Mouse (Mus musculus) stomach, embryonic 16.5 days (tissue): ENCODE measurements around the gene Mrpl4. TPM values are rescaled to one million over a fixed set of nuclear protein-coding genes. Genes with fewer than 3 reads are reported as not detected.

Experiments used
- microRNA counts: library from miRNA; unstranded; fragments of <30 nt; microRNA quantifications from one replicate; lab custom pipeline; 2016
- microRNA-seq: library from miRNA; unstranded; fragments of <30 nt; microRNA quantifications from one replicate; pipeline ENCODE4, GENCODE M21; 2016
- polyA plus RNA-seq: library from polyadenylated mRNA; unstranded; fragments of >200 nt; fragmentation: Nextera tagmentation; extraction: Ambion mirVana; gene quantifications from 2 replicates; pipeline ENCODE4 v1.2.1, GENCODE M21; 2015

Mrpl4 gene
- polyA plus RNA-seq, 1 experiment from 2014 or later: 131 TPM

MicroRNAs within 50 kb of the gene (microRNA counts, 519-probe panel; counts per million panel counts)
- 2,861 counts per million, percentile 65 among the panel's probes with 10 or more counts for microRNA mmu-miR-1900 (lab: Ali Mortazavi, UCI)

Small RNA genes lying within 50 kb of the gene (microRNA-seq; reads per million reads assigned to microRNA genes)
- gene Mir1900: not detected

Other genes starting within 250 kb of the Mrpl4 start
- 3.1 and 3.3 TPM in 2 replicates for gene Col5a3, start 187.7 kb upstream of the Mrpl4 start, polyA plus RNA-seq
- not detected in 2 replicates for gene Rdh8, start 184.2 kb upstream of the Mrpl4 start, polyA plus RNA-seq
- gene A230050P20Rik, start 134.1 kb upstream of the Mrpl4 start, polyA plus RNA-seq: 14.2 and 16.8 TPM in 2 replicates
- gene Angptl6, start 123.0 kb upstream of the Mrpl4 start, polyA plus RNA-seq: 8.2 and 9.1 TPM in 2 replicates
- 74.6 and 77.5 TPM in 2 replicates for gene Ppan, start 114.6 kb upstream of the Mrpl4 start, polyA plus RNA-seq
- 272 and 293 TPM in 2 replicates for gene Eif3g, start 104.1 kb upstream of the Mrpl4 start, polyA plus RNA-seq
- gene Dnmt1, start 42.9 kb upstream of the Mrpl4 start, polyA plus RNA-seq: 75.5 and 75.7 TPM in 2 replicates
- gene S1pr2, start 26.0 kb upstream of the Mrpl4 start, polyA plus RNA-seq: 38.2 and 39.9 TPM in 2 replicates
- 15.0 and 16.3 TPM in 2 replicates for gene Icam1, start 13.2 kb downstream of the Mrpl4 start, polyA plus RNA-seq
- gene Icam4, start 26.6 kb downstream of the Mrpl4 start, polyA plus RNA-seq: 5.9 and 8.6 TPM in 2 replicates
- gene Icam5, start 29.3 kb downstream of the Mrpl4 start, polyA plus RNA-seq: 0.14 and 0.15 TPM in 2 replicates
- gene Zglp1, start 64.4 kb downstream of the Mrpl4 start, polyA plus RNA-seq: 0.46 and 0.89 TPM in 2 replicates
- 0.26 and 0.49 TPM in 2 replicates for gene Gm49373, start 70.4 kb downstream of the Mrpl4 start, polyA plus RNA-seq
- gene Fdx1l, start 70.9 kb downstream of the Mrpl4 start, polyA plus RNA-seq: 48.7 and 49.7 TPM in 2 replicates
- 1.2 and 2.1 TPM in 2 replicates for gene Gm38431, start 89.3 kb downstream of the Mrpl4 start, polyA plus RNA-seq
- 40.3 and 40.8 TPM in 2 replicates for gene Raver1, start 89.3 kb downstream of the Mrpl4 start, polyA plus RNA-seq
- 16.7 and 18.2 TPM in 2 replicates for gene Tyk2, start 128.5 kb downstream of the Mrpl4 start, polyA plus RNA-seq
- gene Cdc37, start 147.2 kb downstream of the Mrpl4 start, polyA plus RNA-seq: 250 TPM in 2 replicates
- gene Pde4a, start 163.0 kb downstream of the Mrpl4 start, polyA plus RNA-seq: 4.7 TPM in 2 replicates
- 52.5 and 56.4 TPM in 2 replicates for gene Keap1, start 236.6 kb downstream of the Mrpl4 start, polyA plus RNA-seq
- 1.8 and 2.0 TPM in 2 replicates for gene S1pr5, start 245.7 kb downstream of the Mrpl4 start, polyA plus RNA-seq